Mouse (Mus musculus): ENCODE measurements around the gene Ppp1r13l.

DNA sequence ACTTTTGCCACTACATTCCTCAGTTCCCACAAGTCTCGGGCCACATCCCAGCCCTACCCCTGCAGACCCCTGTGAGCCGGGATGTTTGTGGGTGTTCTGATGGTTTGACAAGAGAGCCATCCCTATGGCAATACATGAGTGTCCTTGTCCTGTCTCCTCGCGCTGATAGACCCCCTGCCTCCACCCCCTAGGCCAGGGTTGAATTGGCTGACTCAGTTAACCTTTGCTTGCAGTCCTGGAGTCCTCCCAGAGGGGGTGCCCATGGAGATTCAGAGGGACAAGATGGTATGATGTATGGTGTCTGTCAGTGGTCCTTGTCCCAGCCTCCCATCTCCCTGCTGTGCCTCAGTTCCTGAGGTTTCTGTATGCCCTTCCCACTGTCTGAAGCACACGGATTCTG is 45.5 kb upstream of the Ppp1r13l start:
- no peak for TF ChIP-seq POLR2A (IDR thresholded peaks at IDR 0.05; ENCODE audit: control insufficient read depth, low read depth, low read length)
- TF ChIP-seq CTCF (IDR thresholded peaks at IDR 0.05; ENCODE audit: control insufficient read depth, insufficient read depth, insufficient replicate concordance, low read depth, low read length) = no peak

All from testis, adult 2 months (tissue).